Mouse (Mus musculus): ENCODE measurements at regions not wholly inside any gene's neighbourhood (a gene's known extent, or its start where the extent isn't known, plus 50 kb on each side); places are given as distances from the start of the nearest gene placed in this dataset.
A peak's percentile ranks its signal among the peaks of the same experiment; 100 is the strongest.

DNA sequence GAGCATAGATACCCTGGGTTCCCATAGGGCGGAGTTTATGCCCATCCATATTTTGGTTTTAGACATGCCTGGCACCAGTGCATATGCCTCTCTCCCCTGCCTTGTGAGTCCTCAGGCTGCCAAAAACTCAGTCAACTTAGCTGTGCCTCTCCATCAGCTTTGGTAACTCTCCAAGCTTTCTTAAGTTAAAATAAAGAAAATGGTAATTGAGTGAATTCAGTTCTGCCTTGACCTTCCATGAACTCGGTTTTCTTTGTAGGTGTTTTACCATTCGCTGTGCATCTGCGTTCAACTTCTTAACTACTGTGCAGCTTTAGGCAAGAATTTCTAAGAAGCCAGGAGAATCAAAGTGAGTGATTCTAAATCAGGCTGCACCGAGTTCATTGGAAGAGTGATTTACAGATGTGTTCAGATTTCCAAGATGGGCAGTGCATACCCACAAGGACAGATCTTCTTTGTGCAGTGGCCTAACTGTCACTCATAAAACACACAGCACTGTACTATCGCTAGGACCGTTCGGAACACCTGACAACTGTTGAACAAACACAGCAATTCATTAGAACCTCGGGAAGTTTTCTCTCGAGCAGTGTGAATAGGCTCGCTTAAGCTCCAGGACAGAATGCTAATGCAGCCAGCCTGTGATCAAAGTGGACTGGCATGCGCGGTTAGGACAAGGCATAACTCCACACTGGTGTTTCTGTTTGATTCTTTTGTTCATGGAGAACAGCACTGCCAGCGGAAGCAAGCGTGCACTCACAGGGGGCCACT, 276.4 kb upstream of the Sema6d start:
- no peaks in the 10 kb centered on the region for H3K36me3 ChIP-seq (ENCODE audit: control insufficient read depth, insufficient read depth)
- TF ChIP-seq MAX (IDR thresholded peaks at IDR 0.05; ENCODE audit: low read depth) (no peak), MYOD1 (IDR thresholded peaks at IDR 0.05; ENCODE audit: control insufficient read depth in 1 of 3, insufficient read length in 2 of 3, low read depth in 2 of 3) (no peak), SRF (IDR thresholded peaks at IDR 0.05; ENCODE audit: control insufficient read depth, insufficient read length, low read depth) (no peak), POLR2A (IDR thresholded peaks at IDR 0.05; ENCODE audit: insufficient read length, low read depth) (no peak), CEBPB (IDR thresholded peaks at IDR 0.05; ENCODE audit: insufficient read depth, poor library complexity, severe bottlenecking) (no peak), E2F4 (IDR thresholded peaks at IDR 0.05; ENCODE audit: insufficient read depth) (no peak), REST (IDR thresholded peaks at IDR 0.05; ENCODE audit: insufficient read depth, insufficient read length) (no peak), TCF12 (IDR thresholded peaks at IDR 0.05; ENCODE audit: insufficient read depth, poor library complexity, severe bottlenecking) (no peak)
- H3K4me2 ChIP-seq (ENCODE audit: low read depth) = peak overlapping the region; percentile 12
- no peak overlapping the region for H3K4me3 ChIP-seq
- no peaks in the 10 kb centered on the region for H3K79me2 ChIP-seq (ENCODE audit: control insufficient read depth, insufficient read depth)
- H3ac ChIP-seq (ENCODE audit: control insufficient read depth, insufficient read length) = no peak overlapping the region
- H3K27me3 ChIP-seq (ENCODE audit: control insufficient read depth, insufficient read depth, insufficient read length) = no peaks in the 10 kb centered on the region

DNA sequence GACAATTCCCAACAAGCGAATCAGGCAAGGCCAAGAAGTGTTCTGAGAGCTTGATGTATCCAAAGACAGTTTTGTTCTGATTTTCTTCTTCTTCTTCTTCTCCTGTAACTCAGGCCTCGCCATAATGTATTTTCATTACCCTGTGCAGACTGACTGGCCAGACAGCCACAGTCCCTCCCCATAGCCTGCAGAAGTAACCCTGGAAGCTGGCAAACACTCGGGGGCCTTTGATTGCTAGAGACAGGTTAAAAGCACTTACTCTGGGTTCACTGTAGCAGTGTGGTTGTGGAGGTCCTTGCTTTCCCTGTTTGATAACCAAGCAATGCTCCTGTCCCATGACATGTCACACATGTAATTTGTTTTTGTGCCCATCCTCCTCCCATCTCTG, 275.8 kb upstream of the Sema6d start:
- Histone ChIP-seq H3K36me3 (ENCODE audit: control insufficient read depth, insufficient read depth) (no peaks in the 10 kb centered on the region), H3K79me2 (ENCODE audit: control insufficient read depth, insufficient read depth) (no peaks in the 10 kb centered on the region), H3K27me3 (ENCODE audit: control insufficient read depth, insufficient read depth, insufficient read length) (no peaks in the 10 kb centered on the region), H3K4me2 (ENCODE audit: low read depth) (no peak overlapping the region), H3ac (ENCODE audit: control insufficient read depth, insufficient read length) (no peak overlapping the region), H3K4me3 (no peak overlapping the region)
- no peak for TF ChIP-seq MYOD1 (IDR thresholded peaks at IDR 0.05; ENCODE audit: control insufficient read depth in 1 of 3, insufficient read length in 2 of 3, low read depth in 2 of 3)
- TF ChIP-seq POLR2AphosphoS2 (IDR thresholded peaks at IDR 0.05; ENCODE audit: insufficient read length, low read depth) = no peak
- no peak for TF ChIP-seq POLR2A (IDR thresholded peaks at IDR 0.05; ENCODE audit: insufficient read length, low read depth)
- TF ChIP-seq MAX (IDR thresholded peaks at IDR 0.05; ENCODE audit: low read depth) = no peak
- no peak for TF ChIP-seq USF1 (IDR thresholded peaks at IDR 0.05; ENCODE audit: low read depth)
- TF ChIP-seq MYOG (IDR thresholded peaks at IDR 0.05; ENCODE audit: control insufficient read depth in 1 of 3, insufficient read depth in 1 of 3, insufficient read length in 2 of 3, low read depth in 2 of 3) = no peak
- TF ChIP-seq SRF (IDR thresholded peaks at IDR 0.05; ENCODE audit: control insufficient read depth, insufficient read length, low read depth) = no peak
- no peak for TF ChIP-seq TCF3 (IDR thresholded peaks at IDR 0.05; ENCODE audit: insufficient read length, low read depth)
- no peak for TF ChIP-seq TCF12 (IDR thresholded peaks at IDR 0.05; ENCODE audit: insufficient read depth, poor library complexity, severe bottlenecking)
- TF ChIP-seq CEBPB (IDR thresholded peaks at IDR 0.05; ENCODE audit: insufficient read depth, poor library complexity, severe bottlenecking) = no peak
- TF ChIP-seq REST (IDR thresholded peaks at IDR 0.05; ENCODE audit: insufficient read depth, insufficient read length) = no peak
- no peak for TF ChIP-seq E2F4 (IDR thresholded peaks at IDR 0.05; ENCODE audit: insufficient read depth)

DNA sequence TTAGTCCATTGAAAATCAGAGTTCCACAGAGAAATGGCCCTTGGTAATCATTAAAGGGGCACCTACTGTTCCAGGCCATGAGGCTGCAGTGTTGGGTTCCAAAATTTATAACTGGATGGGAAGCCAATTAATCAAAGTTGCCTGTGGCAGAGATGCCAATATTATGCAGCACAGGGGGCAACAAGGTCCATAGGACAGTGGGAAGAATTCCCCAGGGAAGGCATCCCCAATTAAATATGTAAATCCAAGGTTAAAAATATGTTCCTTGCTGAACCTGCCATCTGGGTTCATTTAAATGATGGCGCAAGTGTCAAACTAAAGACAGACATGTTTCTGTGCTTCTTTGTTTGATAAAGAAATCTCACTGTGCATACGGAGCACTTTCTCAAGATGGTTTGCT, 273.1 kb upstream of the Sema6d start:
- H3K4me3 ChIP-seq = no peak overlapping the region
- H3K4me2 ChIP-seq (ENCODE audit: low read depth) = no peak overlapping the region

DNA sequence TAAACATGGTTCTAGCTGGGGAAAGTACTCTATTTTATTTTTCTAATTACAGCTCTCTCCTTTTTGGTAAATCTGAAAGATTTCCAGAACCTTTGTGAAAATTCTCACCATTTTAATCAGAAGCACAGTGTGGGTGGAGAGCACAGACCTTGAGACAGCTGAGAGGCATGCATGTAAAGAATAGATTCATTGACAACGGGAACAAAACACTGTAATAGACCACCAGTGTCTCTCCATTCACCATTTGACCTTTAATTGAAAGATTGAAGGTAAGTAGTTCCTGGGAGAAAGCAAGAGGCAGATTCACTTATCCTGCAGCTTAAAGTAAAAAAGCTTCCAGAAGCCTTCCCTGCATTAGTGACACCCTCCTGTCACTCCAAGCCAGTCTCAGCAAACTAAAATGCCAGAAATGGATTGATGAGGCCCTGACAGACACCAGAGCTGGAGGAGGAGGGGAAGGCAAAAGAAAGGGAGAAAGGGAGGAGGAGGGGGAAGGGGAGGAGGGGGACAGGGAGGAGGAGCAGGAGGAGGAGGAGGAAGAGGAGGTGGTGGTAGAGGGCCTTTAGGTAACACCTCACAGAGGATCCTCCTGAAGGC, 256.1 kb upstream of the Sema6d start:
- no peaks in the 10 kb centered on the region for H3K79me2 ChIP-seq (ENCODE audit: control insufficient read depth, insufficient read depth)
- no peak overlapping the region for H3K4me3 ChIP-seq
- no peaks in the 10 kb centered on the region for H3K27me3 ChIP-seq (ENCODE audit: control insufficient read depth, insufficient read depth, insufficient read length)
- H3K36me3 ChIP-seq (ENCODE audit: control insufficient read depth, insufficient read depth) = no peaks in the 10 kb centered on the region
- no peak overlapping the region for H3K4me2 ChIP-seq (ENCODE audit: low read depth)
- H3ac ChIP-seq (ENCODE audit: control insufficient read depth, insufficient read length) = no peak overlapping the region
- TF ChIP-seq SRF (IDR thresholded peaks at IDR 0.05; ENCODE audit: control insufficient read depth, insufficient read length, low read depth) (no peak), CEBPB (IDR thresholded peaks at IDR 0.05; ENCODE audit: insufficient read depth, poor library complexity, severe bottlenecking) (no peak), POLR2A (IDR thresholded peaks at IDR 0.05; ENCODE audit: insufficient read length, low read depth) (no peak), TCF12 (IDR thresholded peaks at IDR 0.05; ENCODE audit: insufficient read depth, poor library complexity, severe bottlenecking) (no peak), REST (IDR thresholded peaks at IDR 0.05; ENCODE audit: insufficient read depth, insufficient read length) (no peak), E2F4 (IDR thresholded peaks at IDR 0.05; ENCODE audit: insufficient read depth) (no peak), MAX (IDR thresholded peaks at IDR 0.05; ENCODE audit: low read depth) (no peak)

More for the DNA sequence above, 273.1 kb upstream of the Sema6d start:
- Histone ChIP-seq H3ac (ENCODE audit: control insufficient read depth, insufficient read length) (no peak overlapping the region), H3K27me3 (ENCODE audit: control insufficient read depth, insufficient read depth, insufficient read length) (no peaks in the 10 kb centered on the region), H3K36me3 (ENCODE audit: control insufficient read depth, insufficient read depth) (no peaks in the 10 kb centered on the region), H3K79me2 (ENCODE audit: control insufficient read depth, insufficient read depth) (no peaks in the 10 kb centered on the region)
- TF ChIP-seq TCF12 (IDR thresholded peaks at IDR 0.05; ENCODE audit: insufficient read depth, poor library complexity, severe bottlenecking) = no peak

Data from myocyte (in vitro differentiated cells).